Mouse (Mus musculus): ENCODE results near the gene Tbp. TPM values are rescaled to one million over a fixed set of nuclear protein-coding genes. Genes with fewer than 3 reads are reported as not detected.

Gene Tbp
- total RNA-seq, 1 experiment = 39.4 TPM

GRCm38 (mm10) chr17:15518186-15518585 is 18.5 kb downstream of the Tbp start:
- Histone ChIP-seq H3K4me1 (ENCODE audit: control insufficient read depth in 2 of 2, insufficient read depth in 2 of 2, low read length in 2 of 2, poor library complexity in 1 of 2) (no peaks in the 10 kb centered on the region), H3K36me3 (ENCODE audit: control insufficient read depth, insufficient read depth, low read length, poor library complexity, severe bottlenecking) (peaks cover 35% of the 10 kb centered on the region), H3K27ac (ENCODE audit: insufficient read depth, low read depth, low read length, poor library complexity, severe bottlenecking) (no peak overlapping the region), H3K9me3 (ENCODE audit: control insufficient read depth, insufficient read depth, low read depth, low read length) (no peaks in the 10 kb centered on the region), H3K4me3 (ENCODE audit: insufficient read depth in 1 of 2, low read depth in 1 of 2, low read length in 2 of 2, poor library complexity in 1 of 2, severe bottlenecking in 1 of 2) (no peak overlapping the region), H3K9ac (ENCODE audit: insufficient read depth, low read depth, low read length, poor library complexity, severe bottlenecking) (no peak overlapping the region)
- no peak for DNase-seq (ENCODE audit: low read depth, low spot score)
- in situ Hi-C loops (cut with MboI; ENCODE audit: low sequenced_read_pairs in 2 of 2, unreplicated experiment in 2 of 2) = no loop called here
- TF ChIP-seq CHD2 (IDR thresholded peaks at IDR 0.05; ENCODE audit: low read depth, low read length) (no peak), MAFK (IDR thresholded peaks at IDR 0.05; ENCODE audit: insufficient read depth, low read depth, low read length) (no peak)

- DNase-seq (ENCODE audit: low read depth, low spot score) = no peak
- no peak overlapping the region for H3K9ac ChIP-seq (ENCODE audit: insufficient read depth, low read depth, low read length, poor library complexity, severe bottlenecking)
- H3K27ac ChIP-seq (ENCODE audit: insufficient read depth, low read depth, low read length, poor library complexity, severe bottlenecking) = no peak overlapping the region
- no peak overlapping the region for H3K4me3 ChIP-seq (ENCODE audit: insufficient read depth in 1 of 2, low read depth in 1 of 2, low read length in 2 of 2, poor library complexity in 1 of 2, severe bottlenecking in 1 of 2)
- in situ Hi-C loops (cut with MboI; ENCODE audit: low sequenced_read_pairs in 2 of 2, unreplicated experiment in 2 of 2) = no loop called here
- TF ChIP-seq HCFC1 (IDR thresholded peaks at IDR 0.05; ENCODE audit: borderline replicate concordance, insufficient read depth, low read length) (no peak), ZC3H11A (IDR thresholded peaks at IDR 0.05; ENCODE audit: borderline replicate concordance, low read depth, low read length) (no peak), ZNF384 (IDR thresholded peaks at IDR 0.05; ENCODE audit: low read depth, low read length) (no peak), MAFK (IDR thresholded peaks at IDR 0.05; ENCODE audit: insufficient read depth, low read depth, low read length) (no peak), CHD2 (IDR thresholded peaks at IDR 0.05; ENCODE audit: low read depth, low read length) (no peak)
- peaks cover 32% of the 10 kb centered on the region for H3K36me3 ChIP-seq (ENCODE audit: control insufficient read depth, insufficient read depth, low read length, poor library complexity, severe bottlenecking)
- no peaks in the 10 kb centered on the region for H3K4me1 ChIP-seq (ENCODE audit: control insufficient read depth in 2 of 2, insufficient read depth in 2 of 2, low read length in 2 of 2, poor library complexity in 1 of 2)
- H3K9me3 ChIP-seq (ENCODE audit: control insufficient read depth, insufficient read depth, low read depth, low read length) = no peaks in the 10 kb centered on the region
These were observed 19.1 kb downstream of the Tbp start for GRCm38 (mm10) chr17:15518766-15519165.

GRCm38 (mm10) chr17:15526304-15526703 is 26.6 kb downstream of the Tbp start:
- H3K9me3 ChIP-seq (ENCODE audit: control insufficient read depth, insufficient read depth, low read depth, low read length) = no peaks in the 10 kb centered on the region
- H3K4me1 ChIP-seq (ENCODE audit: control insufficient read depth in 2 of 2, insufficient read depth in 2 of 2, low read length in 2 of 2, poor library complexity in 1 of 2) = 0 out of 4 replicates have a peak, but pooled peaks cover 0 to under 1% of the 10 kb centered on the region in 2 experiments
- H3K27ac ChIP-seq (ENCODE audit: insufficient read depth, low read depth, low read length, poor library complexity, severe bottlenecking) = no peak overlapping the region
- peaks cover 13% of the 10 kb centered on the region for H3K36me3 ChIP-seq (ENCODE audit: control insufficient read depth, insufficient read depth, low read length, poor library complexity, severe bottlenecking)
- DNase-seq (ENCODE audit: low read depth, low spot score) = no peak
- TF ChIP-seq CHD2 (IDR thresholded peaks at IDR 0.05; ENCODE audit: low read depth, low read length) = no peak
- no peak for TF ChIP-seq ZC3H11A (IDR thresholded peaks at IDR 0.05; ENCODE audit: borderline replicate concordance, low read depth, low read length)
- no peak for TF ChIP-seq ZNF384 (IDR thresholded peaks at IDR 0.05; ENCODE audit: low read depth, low read length)
- TF ChIP-seq MAFK (IDR thresholded peaks at IDR 0.05; ENCODE audit: insufficient read depth, low read depth, low read length) = no peak
- no peak for TF ChIP-seq HCFC1 (IDR thresholded peaks at IDR 0.05; ENCODE audit: borderline replicate concordance, insufficient read depth, low read length)
- peak overlapping the region; percentile 69 to 88 for H3K4me3 ChIP-seq (ENCODE audit: insufficient read depth in 1 of 2, low read depth in 1 of 2, low read length in 2 of 2, poor library complexity in 1 of 2, severe bottlenecking in 1 of 2)
- H3K9ac ChIP-seq (ENCODE audit: insufficient read depth, low read depth, low read length, poor library complexity, severe bottlenecking) = peak overlapping the region; percentile 91
- in situ Hi-C loops (cut with MboI; ENCODE audit: low sequenced_read_pairs in 2 of 2, unreplicated experiment in 2 of 2) = no loop called here

GRCm38 (mm10) chr17:15526986-15527810 is 27.5 kb downstream of the Tbp start, which contains the start of gene Pdcd2:
TSS of gene Pdcd2 (minus strand) at chr17:15527301.
- Histone ChIP-seq H3K27ac (ENCODE audit: insufficient read depth, low read depth, low read length, poor library complexity, severe bottlenecking) (0 out of 2 replicates have a peak within 1 kb of the TSS, but pooled peaks have one; percentile 10), H3K4me1 (ENCODE audit: control insufficient read depth in 2 of 2, insufficient read depth in 2 of 2, low read length in 2 of 2, poor library complexity in 1 of 2) (0 out of 4 replicates have a peak, but pooled peaks cover 0 to 3% of the 10 kb centered on the region in 2 experiments), H3K9me3 (ENCODE audit: control insufficient read depth, insufficient read depth, low read depth, low read length) (no peaks in the 10 kb centered on the region), H3K9ac (ENCODE audit: insufficient read depth, low read depth, low read length, poor library complexity, severe bottlenecking) (peak within 1 kb of the TSS; percentile 91), H3K36me3 (ENCODE audit: control insufficient read depth, insufficient read depth, low read length, poor library complexity, severe bottlenecking) (peaks cover 9% of the 10 kb centered on the region), H3K4me3 (ENCODE audit: insufficient read depth in 1 of 2, low read depth in 1 of 2, low read length in 2 of 2, poor library complexity in 1 of 2, severe bottlenecking in 1 of 2) (peak within 1 kb of the TSS; percentile 69 to 88)
- in situ Hi-C loops (cut with MboI; ENCODE audit: low sequenced_read_pairs in 2 of 2, unreplicated experiment in 2 of 2) = no loop called here
- DNase-seq (ENCODE audit: low read depth, low spot score) = peak; percentile 91
- TF ChIP-seq ZNF384 (IDR thresholded peaks at IDR 0.05; ENCODE audit: low read depth, low read length) = no peak
- peak; percentile 53; the same call in 1 of the 2 replicates for TF ChIP-seq HCFC1 (IDR thresholded peaks at IDR 0.05; ENCODE audit: borderline replicate concordance, insufficient read depth, low read length)
- no peak for TF ChIP-seq ZC3H11A (IDR thresholded peaks at IDR 0.05; ENCODE audit: borderline replicate concordance, low read depth, low read length)
- TF ChIP-seq CHD2 (IDR thresholded peaks at IDR 0.05; ENCODE audit: low read depth, low read length) = no peak

Data from ES-E14 (cell line).